Mouse (Mus musculus): ENCODE data around the gene Gja10.

Gja10 gene

DNA sequence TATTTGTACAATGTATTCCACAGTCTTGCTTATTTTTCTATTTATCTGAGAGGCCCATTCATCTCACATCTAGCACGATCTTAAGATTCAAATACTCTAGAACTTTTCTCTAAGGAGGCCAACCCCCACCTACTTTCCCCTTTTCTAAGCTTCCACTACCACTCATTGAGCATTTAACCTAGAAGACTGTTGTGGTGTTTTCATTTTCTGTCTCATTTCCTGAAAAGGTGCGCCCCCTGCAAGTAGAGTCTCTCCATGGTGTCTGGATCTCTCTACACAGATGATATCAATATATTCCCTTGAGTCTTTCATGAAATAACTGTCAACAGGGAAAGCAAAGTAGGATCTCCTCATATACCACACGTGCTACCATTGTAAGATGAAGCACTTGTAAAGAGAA, at the start of gene Gja10:
TSS of gene Gja10 (minus strand) at position 101 of the 400 bp plus-strand sequence.
- no peak for DNase-seq (ENCODE audit: low spot score)

DNA sequence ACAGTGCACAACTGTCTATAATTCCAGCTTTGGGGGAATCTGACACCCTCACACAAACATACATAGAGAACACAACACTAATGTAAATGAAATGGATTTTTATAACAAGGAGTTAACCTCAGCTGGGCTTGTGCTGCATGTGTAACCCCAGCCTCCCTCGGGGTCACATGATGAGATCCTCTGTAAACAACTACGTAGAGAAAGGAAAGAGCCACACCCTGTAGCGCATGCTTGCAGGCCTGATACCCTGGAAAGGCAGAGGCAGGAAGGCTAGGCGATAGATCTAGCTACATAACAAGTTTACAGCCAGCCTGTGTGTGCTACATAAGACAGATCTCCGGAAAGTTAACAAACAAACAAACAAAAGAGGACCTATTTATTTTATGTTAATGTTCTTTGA, 49.1 kb upstream of the Gja10 start:
- DNase-seq (ENCODE audit: low spot score), result no peak

- DNase-seq (ENCODE audit: low spot score), result no peak
Observed at GRCm38 (mm10) chr4:32621637-32622036, 19.1 kb upstream of the Gja10 start.

- peak; percentile 96 for DNase-seq (ENCODE audit: low spot score)
Observed at GRCm38 (mm10) chr4:32615034-32615881, 12.7 kb upstream of the Gja10 start, which contains the start of gene Casp8ap2. Gene Casp8ap2 (plus strand): TSS chr4:32615451.

DNA sequence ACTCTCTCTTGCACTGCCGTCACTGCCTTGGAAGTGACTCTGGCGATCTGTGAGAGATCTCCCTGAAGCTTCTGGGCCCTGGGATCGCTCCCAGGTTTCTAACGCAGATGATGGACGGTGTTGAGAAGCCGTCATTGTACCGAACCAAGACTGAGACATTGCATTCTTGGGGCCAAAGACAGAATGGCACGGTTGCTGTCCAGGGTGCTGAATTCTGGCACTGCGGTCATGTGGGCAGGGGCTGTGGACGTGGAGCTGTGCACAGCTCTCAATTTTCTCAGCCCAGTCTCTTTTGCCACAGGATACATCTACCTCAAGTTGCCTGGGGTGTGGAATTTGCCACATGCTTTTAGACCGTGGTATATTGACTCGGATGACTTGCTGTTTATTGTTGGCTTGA, 1.4 kb downstream of the Gja10 start:
- DNase-seq (ENCODE audit: low spot score), result peak; percentile 58

DNA sequence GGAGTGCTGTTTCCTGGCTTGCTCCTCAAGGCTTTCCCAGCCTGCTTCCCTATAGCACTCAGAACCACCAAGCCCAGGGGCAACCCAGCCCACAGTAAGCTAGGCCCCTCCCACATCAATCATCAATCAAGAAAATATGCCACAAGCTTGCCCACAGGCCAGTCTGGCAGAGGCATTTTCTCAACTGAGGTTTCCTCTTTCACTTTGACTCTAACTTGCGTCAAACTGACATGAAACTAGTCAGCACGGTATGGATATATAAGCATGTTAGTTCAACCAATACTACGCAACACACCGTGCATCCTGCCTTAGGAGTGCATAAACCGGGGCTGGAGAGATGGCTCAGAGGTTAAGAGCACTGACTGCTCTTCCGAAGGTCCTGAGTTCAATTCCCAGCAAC, 14.3 kb downstream of the Gja10 start:
- DNase-seq (ENCODE audit: low spot score), result no peak

GRCm38 (mm10) chr4:32587543-32587942, 15.0 kb downstream of the Gja10 start:
- DNase-seq (ENCODE audit: low spot score), result no peak

GRCm38 (mm10) chr4:32586596-32586995, 16.0 kb downstream of the Gja10 start:
- peak; percentile 29 for DNase-seq (ENCODE audit: low spot score)

- DNase-seq (ENCODE audit: low spot score), result no peak
Observed at GRCm38 (mm10) chr4:32584181-32584580, 18.4 kb downstream of the Gja10 start.

GRCm38 (mm10) chr4:32579850-32580249, 22.7 kb downstream of the Gja10 start:
- no peak for DNase-seq (ENCODE audit: low spot score)

GRCm38 (mm10) chr4:32575165-32575564, 27.4 kb downstream of the Gja10 start:
- DNase-seq (ENCODE audit: low spot score), result no peak

DNA sequence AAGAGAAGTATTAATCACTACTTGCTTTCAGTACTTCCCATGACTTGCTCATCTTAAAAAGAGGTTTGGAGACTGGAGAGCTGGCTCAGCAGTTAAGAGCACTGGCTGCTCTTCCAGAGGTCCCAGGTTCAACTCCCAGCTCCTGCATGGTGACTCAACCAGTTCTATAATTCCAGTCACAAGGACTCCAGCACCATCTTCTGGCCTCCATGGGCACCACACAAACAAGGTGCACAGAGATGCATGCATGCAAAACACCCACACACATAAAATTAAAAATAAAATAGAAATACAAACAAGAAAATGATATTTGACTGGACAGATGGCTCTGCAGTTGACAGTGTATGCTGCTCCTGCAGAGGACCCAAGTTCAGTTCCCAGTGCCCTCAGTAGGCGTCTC, 28.0 kb downstream of the Gja10 start:
- no peak for DNase-seq (ENCODE audit: low spot score)

DNA sequence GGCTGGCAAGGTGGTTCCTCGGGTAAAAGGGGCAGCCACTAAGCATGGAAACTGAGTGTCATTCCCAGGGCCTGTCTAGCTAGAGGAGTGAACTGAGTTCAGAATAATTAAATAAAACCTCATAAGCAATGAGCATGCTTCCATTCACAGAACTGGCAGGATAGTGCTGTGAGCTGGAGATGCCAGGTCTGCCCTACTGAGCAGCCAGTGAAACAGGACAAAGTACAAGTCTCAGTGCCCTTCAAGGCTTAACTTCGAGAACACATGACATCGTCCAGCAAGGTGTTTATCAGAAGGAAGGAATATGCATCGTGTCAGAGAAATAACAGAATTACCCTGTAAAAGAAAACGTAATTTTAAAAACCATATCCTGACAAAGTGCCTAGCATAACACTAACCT, 29.0 kb downstream of the Gja10 start:
- no peak for DNase-seq (ENCODE audit: low spot score)

DNA sequence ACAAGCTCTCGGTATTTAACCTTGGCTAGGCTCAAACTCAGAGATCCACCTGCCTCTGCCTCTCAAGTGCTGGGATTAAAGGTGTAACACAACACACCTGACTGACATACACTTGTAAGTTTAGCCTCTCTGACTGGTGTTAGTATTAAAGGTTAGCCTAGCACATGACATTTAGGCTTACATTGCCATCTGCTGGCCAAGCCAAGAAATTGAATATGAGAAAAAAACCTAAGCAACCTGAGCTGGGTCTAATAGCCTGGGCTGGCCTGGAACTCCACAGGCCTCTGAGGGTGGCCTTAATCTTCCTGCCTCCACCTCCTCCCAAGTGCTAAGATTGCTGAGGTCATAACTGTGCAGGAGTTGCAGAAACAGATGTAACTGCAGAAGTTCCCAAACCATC, 30.4 kb downstream of the Gja10 start:
- no peak for DNase-seq (ENCODE audit: low spot score)

- DNase-seq (ENCODE audit: low spot score), result no peak
Observed at GRCm38 (mm10) chr4:32571441-32571840, 31.1 kb downstream of the Gja10 start.

- DNase-seq (ENCODE audit: low spot score), result no peak
Observed at GRCm38 (mm10) chr4:32570939-32571317, 31.6 kb downstream of the Gja10 start.

GRCm38 (mm10) chr4:32569995-32570938, 32.3 kb downstream of the Gja10 start:
- DNase-seq (ENCODE audit: low spot score), result no peak

DNA sequence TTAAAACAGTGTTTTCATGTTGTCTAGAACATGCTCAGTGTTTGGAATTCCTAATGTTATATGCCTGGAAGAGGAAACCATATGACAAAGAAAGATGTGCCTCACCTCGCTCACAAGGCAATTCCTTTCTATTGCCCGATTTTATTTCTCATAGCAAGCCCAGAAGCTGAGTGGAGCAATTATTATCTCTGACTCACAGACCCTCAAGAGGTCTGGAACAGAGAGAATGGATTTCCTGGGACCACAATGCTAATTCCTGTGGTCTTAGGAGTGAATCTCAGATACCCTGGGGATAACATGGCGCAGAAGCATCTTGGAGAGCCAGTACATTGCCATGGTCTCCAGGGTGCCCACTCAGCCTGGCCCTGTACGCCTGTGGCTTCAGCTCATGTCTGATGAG, 33.5 kb downstream of the Gja10 start:
- no peak for DNase-seq (ENCODE audit: low spot score)

GRCm38 (mm10) chr4:32564918-32565317, 37.6 kb downstream of the Gja10 start:
- no peak for DNase-seq (ENCODE audit: low spot score)

DNA sequence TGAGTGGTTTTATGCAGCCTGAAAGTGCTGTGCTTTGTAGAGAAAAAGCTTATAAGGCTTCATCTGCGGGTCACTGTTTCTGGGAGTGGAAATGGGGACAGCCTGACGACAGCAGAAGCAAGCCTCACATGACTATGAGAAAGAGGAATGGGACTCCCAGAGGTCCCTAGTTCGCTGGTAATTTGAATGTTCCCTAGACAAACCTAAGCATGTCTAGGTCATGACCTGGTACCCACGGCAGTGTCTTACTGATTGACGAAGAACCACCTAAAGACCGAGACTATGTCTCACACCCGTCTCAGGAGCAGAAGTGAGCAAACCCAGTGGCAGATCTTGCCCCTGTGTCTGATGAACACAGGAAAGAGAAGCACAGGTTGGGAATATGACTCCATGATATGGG, 38.1 kb downstream of the Gja10 start:
- no peak for DNase-seq (ENCODE audit: low spot score)

GRCm38 (mm10) chr4:32562319-32563115, 40.0 kb downstream of the Gja10 start:
- DNase-seq (ENCODE audit: low spot score), result no peak

DNA sequence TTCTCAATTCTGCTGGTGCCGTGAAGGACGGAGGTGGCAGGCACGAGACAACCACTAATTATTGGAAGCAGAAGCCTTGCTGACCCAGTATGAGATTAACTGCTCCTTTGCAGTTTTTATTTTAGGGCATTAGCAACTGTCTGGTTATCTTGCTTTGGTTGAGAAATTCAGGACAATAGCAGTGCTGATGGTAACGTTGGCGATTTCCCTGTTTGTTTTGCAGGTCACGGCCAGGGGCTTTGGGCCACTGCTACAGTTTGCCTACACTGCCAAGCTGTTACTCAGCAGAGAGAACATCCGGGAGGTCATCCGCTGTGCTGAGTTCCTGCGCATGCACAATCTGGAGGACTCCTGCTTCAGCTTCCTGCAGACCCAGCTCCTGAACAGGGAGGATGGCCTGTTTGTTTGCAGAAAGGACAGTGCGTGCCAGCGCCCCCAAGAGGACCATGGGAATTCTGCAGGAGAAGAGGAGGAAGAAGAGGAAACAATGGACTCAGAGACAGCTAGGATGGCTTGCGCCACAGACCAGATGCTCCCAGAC, 40.9 kb downstream of the Gja10 start:
- peak; percentile 41 for DNase-seq (ENCODE audit: low spot score)
